Mouse (Mus musculus) bone marrow macrophage, adult 2 months (primary cell): ENCODE measurements around the gene Clstn3.

Experiments
- CTCF ChIP-seq: IDR thresholded peaks from 2 replicates; pipeline ENCODE4 v1.5.1; 2012; ENCODE audit warnings: low read depth, mild to moderate bottlenecking, low read length, moderate library complexity
- POLR2A ChIP-seq: IDR thresholded peaks from 2 replicates; pipeline ENCODE4 v1.6.1; 2012; ENCODE audit warnings: mild to moderate bottlenecking, low read depth, low read length, borderline replicate concordance

DNA sequence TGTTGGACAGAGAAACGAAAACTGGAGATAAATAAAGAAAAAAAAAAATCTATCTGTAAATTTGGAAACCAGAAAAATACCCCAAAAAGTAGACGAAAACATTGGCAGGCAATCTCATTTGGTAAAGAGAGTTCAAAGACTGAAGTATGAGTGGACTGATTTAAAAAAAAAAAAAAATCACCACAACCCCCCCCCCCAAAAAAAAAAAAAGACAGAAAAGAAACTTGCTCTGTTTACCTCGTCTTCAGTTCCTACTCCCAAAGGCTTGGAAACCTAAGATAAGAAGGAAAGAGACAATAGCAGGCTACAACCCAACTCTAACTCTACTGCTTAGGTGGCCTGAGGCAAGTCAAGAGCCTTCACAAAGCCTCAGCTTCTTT lies 50.8 kb downstream of the Clstn3 start:
- TF ChIP-seq POLR2A (no peak), CTCF (no peak)
